Mouse (Mus musculus) intestine, postnatal 0 days (tissue): Measurements from ENCODE around the gene Col26a1. TPM values are rescaled to one million over a fixed set of nuclear protein-coding genes. Genes with fewer than 3 reads are reported as not detected.
A peak's percentile ranks its signal among the peaks of the same experiment; 100 is the strongest.

ENCODE experiments used
- ATAC-seq: fragments of 200-750 bp; cut with Nextera tagmentation; 2 replicates; pipeline ENCODE4 v1.8.0; 2017; ENCODE audit warnings: mild to moderate bottlenecking, moderate TSS enrichment, moderate library complexity
- H3K27ac ChIP-seq: fragments of 300-500 bp; sonication (generic); 2 replicates; pipeline ENCODE4 v1.5.1; 2014; ENCODE audit warnings: mild to moderate bottlenecking, low read depth, low read length, moderate library complexity
- H3K27me3 ChIP-seq: fragments of 300-500 bp; sonication (generic); replicated peaks from 2 replicates; pipeline ENCODE4 v1.6.1; 2014; ENCODE audit warnings: low read length, mixed read lengths; ENCODE audit not compliant: control insufficient read depth, insufficient read depth
- H3K36me3 ChIP-seq: fragments of 300-500 bp; sonication (generic); 2 replicates; pipeline ENCODE4 v1.6.1; 2014; ENCODE audit warnings: mild to moderate bottlenecking, moderate library complexity; ENCODE audit not compliant: control insufficient read depth, insufficient read depth
- H3K4me1 ChIP-seq: fragments of 300-500 bp; sonication (generic); replicated peaks from 2 replicates; pipeline ENCODE4 v1.6.1; 2014; ENCODE audit warnings: antibody characterized with exemption, low read length, mixed read lengths; ENCODE audit not compliant: control insufficient read depth, insufficient read depth
- H3K4me2 ChIP-seq: fragments of 300-500 bp; sonication (generic); replicated peaks from 2 replicates; pipeline ENCODE4 v1.6.1; 2014; ENCODE audit warnings: low read depth, mild to moderate bottlenecking, moderate library complexity
- H3K4me3 ChIP-seq: fragments of 300-500 bp; sonication (generic); 2 replicates; pipeline ENCODE4 v1.5.1; 2014; ENCODE audit warnings: low read depth, low read length
- H3K9ac ChIP-seq: fragments of 300-500 bp; sonication (generic); 2 replicates; pipeline ENCODE4 v1.6.1; 2014; ENCODE audit warnings: mild to moderate bottlenecking, low read depth, low read length
- H3K9me3 ChIP-seq: fragments of 300-500 bp; sonication (generic); 2 replicates; pipeline ENCODE4 v1.6.1; 2016; ENCODE audit warnings: mixed run types; ENCODE audit not compliant: control insufficient read depth
- CTCF ChIP-seq: sonication (generic); IDR thresholded peaks from 2 replicates; pipeline ENCODE4 v1.5.1; 2016; ENCODE audit warnings: low read depth, mild to moderate bottlenecking, control low read depth, antibody characterized with exemption, moderate library complexity
- WGBS: fragments of 180-500 bp; shearing (Covaris S2); extraction: QIAGEN DNeasy Blood & Tissue Kit; methylation state at CpG from one replicate; pipeline ENCODE4 v1.1.7; 2014; 5-methylcytosine and 5-hydroxymethylcytosine counted together
- polyA plus RNA-seq: library from polyadenylated mRNA; unstranded; fragments of >200 nt; fragmentation: Nextera tagmentation; extraction: Ambion mirVana; gene quantifications from 2 replicates; pipeline ENCODE4 v1.2.1, GENCODE M21; 2015

The Col26a1 gene
- polyA plus RNA-seq, 1 experiment from 2014 or later: 2.7 TPM

DNA sequence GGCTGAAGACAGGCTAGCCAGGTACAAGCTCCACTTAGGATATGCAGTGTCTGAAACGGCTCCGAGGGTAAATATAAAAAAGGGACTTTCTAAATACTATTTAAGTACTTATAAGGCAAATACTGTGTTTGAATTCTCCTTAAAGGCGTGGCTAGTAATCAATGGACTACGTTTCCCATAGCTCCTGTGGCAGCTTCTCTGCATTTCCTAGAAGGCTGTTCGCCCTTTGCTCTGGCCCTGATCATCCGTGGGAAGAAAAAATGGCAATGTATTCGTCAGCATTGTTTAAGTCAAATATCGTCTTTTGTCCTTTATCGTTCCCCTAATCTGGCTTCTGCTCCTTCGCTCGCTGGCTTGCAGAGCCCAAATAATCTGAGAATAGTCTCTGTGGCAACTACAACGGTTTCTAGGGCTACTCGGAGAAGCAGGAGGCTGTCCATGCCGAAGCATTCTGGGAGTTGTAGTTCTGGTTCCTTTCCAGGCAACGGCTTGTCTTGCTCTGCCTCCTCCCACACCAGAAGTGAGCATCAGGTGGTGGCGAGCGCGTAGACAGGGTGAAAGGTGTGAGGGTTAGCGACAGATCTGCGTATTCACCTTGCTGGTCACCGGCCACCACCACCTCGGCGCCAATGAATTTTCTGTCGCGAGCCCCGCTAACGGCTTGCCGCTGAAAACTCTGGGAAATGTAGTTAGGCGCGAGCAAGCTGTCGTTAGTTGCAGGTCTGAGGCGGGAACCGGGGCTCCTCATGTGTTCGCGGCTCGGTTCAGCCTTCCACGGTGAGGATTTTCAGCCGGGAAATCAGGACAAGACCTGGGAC, 35.9 kb upstream of the Col26a1 start:
- peak overlapping the region; percentile 53 for H3K9ac ChIP-seq
- no peaks in the 10 kb centered on the region for H3K36me3 ChIP-seq
- 2% methylated on average over 38 of the region's 38 CpGs for WGBS
- H3K9me3 ChIP-seq: no peaks in the 10 kb centered on the region
- H3K4me1 ChIP-seq: 0 out of 2 replicates have a peak, but pooled peaks cover 3% of the 10 kb centered on the region
- H3K27ac ChIP-seq: peak overlapping the region; percentile 35
- TF ChIP-seq CTCF: no peak
- peak overlapping the region; percentile 81 for H3K4me2 ChIP-seq
- peak overlapping the region; percentile 65 for H3K4me3 ChIP-seq
- ATAC-seq: peak; percentile 61
- H3K27me3 ChIP-seq: no peaks in the 10 kb centered on the region

DNA sequence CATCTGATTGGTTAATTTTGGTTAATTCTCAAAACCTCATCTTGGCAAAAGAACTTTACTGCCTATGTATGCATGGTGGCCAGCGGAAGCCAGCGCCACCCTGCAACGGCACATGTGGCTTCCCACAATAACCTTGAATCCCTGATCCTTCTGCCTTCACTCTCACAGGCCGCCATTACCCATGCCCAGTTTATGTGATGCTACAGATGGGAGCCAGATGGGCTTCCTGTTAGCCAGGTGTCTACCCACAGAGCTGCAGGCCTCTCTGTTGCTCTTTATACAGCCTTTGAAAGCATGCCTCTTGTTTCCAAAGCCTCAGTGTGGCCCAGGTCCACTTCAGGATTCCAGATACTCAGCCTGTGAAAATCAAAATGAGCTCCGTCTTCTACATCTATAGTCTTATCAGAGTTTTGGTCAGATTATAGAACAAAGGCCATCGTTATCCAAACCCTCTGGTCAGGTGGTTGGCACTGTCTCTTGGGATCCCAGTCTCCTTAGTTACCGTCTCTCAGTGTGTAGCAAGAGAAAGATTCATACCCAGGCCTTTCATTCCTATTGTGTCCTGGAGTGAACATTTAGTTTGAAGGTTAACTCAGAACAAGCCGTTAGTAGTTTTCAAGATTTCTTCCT, 34.7 kb upstream of the Col26a1 start:
- Histone ChIP-seq H3K27ac (no peak overlapping the region), H3K4me1 (0 out of 2 replicates have a peak, but pooled peaks cover 3% of the 10 kb centered on the region), H3K27me3 (no peaks in the 10 kb centered on the region), H3K36me3 (peaks cover 9% of the 10 kb centered on the region), H3K9me3 (no peaks in the 10 kb centered on the region), H3K9ac (no peak overlapping the region), H3K4me2 (no peak overlapping the region), H3K4me3 (no peak overlapping the region)
- 96% methylated on average over 8 of the region's 8 CpGs for WGBS
- no peak for TF ChIP-seq CTCF
- ATAC-seq: no peak

DNA sequence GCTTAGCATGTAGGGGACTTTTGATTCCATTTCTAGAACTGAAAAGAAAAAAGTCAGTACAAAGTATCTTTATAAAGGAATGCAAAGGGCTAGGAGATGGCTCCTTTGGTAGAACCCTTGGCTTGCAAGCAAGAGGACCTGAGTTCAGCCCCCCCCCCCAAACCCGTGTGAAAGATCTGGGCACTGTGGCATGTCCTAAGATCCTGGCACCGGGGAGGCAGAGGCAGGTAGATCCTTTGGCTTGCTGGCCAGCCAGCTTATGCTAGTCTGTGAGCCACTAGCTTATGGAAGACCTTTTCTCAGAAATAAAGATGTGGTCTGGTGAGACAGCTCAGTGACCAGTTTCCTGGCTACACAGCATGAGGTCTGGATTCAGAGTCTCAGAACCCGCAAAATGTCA, 31.2 kb upstream of the Col26a1 start:
- H3K27me3 ChIP-seq: no peaks in the 10 kb centered on the region
- ATAC-seq: no peak
- H3K9me3 ChIP-seq: no peaks in the 10 kb centered on the region
- no peak overlapping the region for H3K9ac ChIP-seq
- TF ChIP-seq CTCF: no peak
- H3K27ac ChIP-seq: no peak overlapping the region
- H3K4me3 ChIP-seq: no peak overlapping the region
- WGBS: 90% methylated on average over 3 of the region's 3 CpGs
- peaks cover 24% of the 10 kb centered on the region for H3K36me3 ChIP-seq
- H3K4me2 ChIP-seq: no peak overlapping the region
- H3K4me1 ChIP-seq: no peaks in the 10 kb centered on the region

DNA sequence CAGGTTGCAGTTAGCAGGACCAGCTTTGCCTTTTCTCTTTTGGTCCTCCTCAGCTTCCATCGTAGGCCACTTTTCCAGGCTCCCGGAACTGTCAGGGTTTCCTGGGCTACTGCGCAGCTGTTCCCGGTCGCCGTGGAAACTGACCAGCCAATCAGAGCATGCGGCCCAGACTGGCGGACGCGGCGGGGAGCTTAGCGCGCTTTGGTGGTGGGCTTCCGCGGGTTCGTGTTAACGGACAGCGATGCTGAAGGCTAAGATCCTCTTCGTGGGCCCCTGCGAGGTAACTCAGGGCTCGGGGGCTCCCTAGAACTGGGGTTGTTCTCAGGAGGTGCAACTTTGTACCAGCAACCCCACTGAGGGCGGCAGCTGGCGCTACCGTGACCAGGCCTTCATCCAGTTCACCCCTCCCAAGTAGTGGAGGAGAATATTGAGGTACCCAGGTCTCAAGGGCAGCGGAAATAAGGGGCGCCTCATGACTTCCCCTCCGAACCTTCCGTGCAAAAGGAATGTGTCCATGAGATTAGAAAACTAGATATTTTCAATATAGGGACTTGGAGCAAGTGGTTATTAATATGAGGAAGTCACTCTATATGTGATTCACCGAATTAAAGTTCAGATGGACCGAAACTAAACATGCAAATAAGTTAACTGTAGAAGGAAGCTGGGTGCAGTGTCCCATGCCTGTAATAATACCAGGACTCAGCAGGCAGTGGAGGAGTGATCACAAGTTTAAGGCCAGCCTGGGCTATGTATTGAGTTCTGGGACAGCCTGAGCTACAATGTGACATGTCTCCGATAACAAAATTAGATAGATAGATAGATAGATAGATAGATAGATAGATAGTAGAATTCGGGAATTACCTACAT, 25.2 kb upstream of the Col26a1 start, which contains the start of gene Ift22:
Gene Ift22, plus strand, starts transcription at position 160 of the 867 bp plus-strand sequence.
- no peak for TF ChIP-seq CTCF
- H3K9ac ChIP-seq: peak within 1 kb of the TSS; percentile 49
- H3K27me3 ChIP-seq: no peaks in the 10 kb centered on the region
- 7% methylated on average over 32 of the region's 32 CpGs for WGBS
- H3K4me1 ChIP-seq: no peaks in the 10 kb centered on the region
- H3K4me3 ChIP-seq: peak within 1 kb of the TSS; percentile 64
- H3K4me2 ChIP-seq: peak within 1 kb of the TSS; percentile 78
- no peak within 1 kb of the TSS for H3K27ac ChIP-seq
- H3K36me3 ChIP-seq: peaks cover 20% of the 10 kb centered on the region
- ATAC-seq: peak; percentile 89
- no peaks in the 10 kb centered on the region for H3K9me3 ChIP-seq

DNA sequence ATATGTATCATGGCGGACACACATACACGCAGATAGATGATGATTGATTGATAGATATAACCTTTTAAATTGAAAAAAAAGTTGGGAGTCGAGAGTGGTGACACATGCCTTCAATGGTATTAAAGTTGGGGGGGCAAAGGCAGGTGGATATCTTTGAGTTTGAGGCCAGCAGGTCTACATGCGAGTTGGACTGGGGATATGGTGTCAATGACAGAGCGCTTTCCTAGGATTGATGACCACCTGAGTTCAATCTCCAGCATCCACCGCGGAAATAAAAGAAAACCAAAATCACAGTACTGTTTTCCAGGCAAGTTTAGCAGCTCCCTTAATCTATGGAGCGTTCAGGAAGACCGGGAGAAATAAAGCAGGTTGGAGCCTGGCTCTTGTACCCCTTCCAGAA, 24.6 kb upstream of the Col26a1 start:
- H3K4me2 ChIP-seq: peak overlapping the region; percentile 78
- no peak overlapping the region for H3K9ac ChIP-seq
- H3K4me1 ChIP-seq: no peaks in the 10 kb centered on the region
- 35% methylated on average over 9 of the region's 9 CpGs for WGBS
- no peak for TF ChIP-seq CTCF
- no peak overlapping the region for H3K27ac ChIP-seq
- no peaks in the 10 kb centered on the region for H3K27me3 ChIP-seq
- no peaks in the 10 kb centered on the region for H3K9me3 ChIP-seq
- H3K36me3 ChIP-seq: peaks cover 13% of the 10 kb centered on the region; the same call in 1 of the 2 replicates
- ATAC-seq: no peak
- peak overlapping the region; percentile 64 for H3K4me3 ChIP-seq

DNA sequence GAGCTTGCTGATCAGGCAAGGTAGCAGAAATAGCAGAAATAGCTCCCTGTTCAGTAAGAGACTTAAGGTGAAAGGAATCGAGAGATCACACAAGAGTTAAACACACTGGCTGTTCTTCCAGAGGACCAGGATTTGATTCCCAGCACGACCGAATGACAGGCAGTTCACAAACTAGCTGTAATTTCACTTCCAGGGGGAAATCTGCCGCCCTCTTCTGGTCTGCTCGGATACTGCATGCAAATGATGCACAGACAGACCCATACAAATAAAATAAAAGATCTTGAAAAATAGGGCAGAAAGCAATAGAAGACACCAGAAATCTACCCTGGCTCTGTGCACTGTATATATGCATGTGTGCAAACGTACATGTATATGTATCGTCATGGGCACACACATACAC, 22.6 kb upstream of the Col26a1 start:
- Histone ChIP-seq H3K36me3 (no peaks in the 10 kb centered on the region), H3K27me3 (no peaks in the 10 kb centered on the region), H3K27ac (no peak overlapping the region), H3K4me2 (no peak overlapping the region), H3K9ac (no peak overlapping the region), H3K4me1 (no peaks in the 10 kb centered on the region), H3K4me3 (no peak overlapping the region), H3K9me3 (no peaks in the 10 kb centered on the region)
- no peak for ATAC-seq
- TF ChIP-seq CTCF: peak; percentile 65
- WGBS: 53% methylated on average over 7 of the region's 7 CpGs
